Mouse (Mus musculus) lung, postnatal 0 days (tissue): ENCODE measurements around the gene Tnn.

ENCODE experiments used
- CTCF ChIP-seq: IDR thresholded peaks from 2 replicates; pipeline ENCODE4 v1.5.1; 2016; ENCODE audit warnings: antibody characterized with exemption, mild to moderate bottlenecking
- EP300 ChIP-seq: IDR thresholded peaks from 2 replicates; pipeline ENCODE4 v1.6.1; 2016; ENCODE audit warnings: antibody characterized with exemption, mild to moderate bottlenecking, control low read depth

GRCm38 (mm10) chr1:160035561-160035960, 117.8 kb downstream of the Tnn start:
- TF ChIP-seq CTCF (no peak), EP300 (no peak)
